Mouse (Mus musculus) granulocyte monocyte progenitor cell, adult 5-6 weeks (primary cell): Measurements from ENCODE around the gene Sstr4. TPM values are rescaled to one million over a fixed set of nuclear protein-coding genes. Genes with fewer than 3 reads are reported as not detected.

Experiments
- ATAC-seq: replicated peaks from 2 replicates; pipeline ENCODE4 v1.8.0; 2016; ENCODE audit warnings: mild to moderate bottlenecking, moderate TSS enrichment, inconsistent platforms; ENCODE audit not compliant: poor library complexity, severe bottlenecking
- total RNA-seq, 2 experiments: library from RNA; stranded (forward) in 1 of 2; stranded (reverse) in 1 of 2; fragments of 200-712, 200-1000 nt in 1 of 2; fragments of >200 nt in 1 of 2; fragmentation: Nextera tagmentation in 1 of 2; gene quantifications; 2 replicates each; pipeline ENCODE4 v1.2.3; 2014 to 2017

The Sstr4 gene
- total RNA-seq (2014; fragmentation: Nextera tagmentation) (not detected in 2 replicates), total RNA-seq (2017) (not detected in 2 replicates)

- ATAC-seq = peak; percentile 28
Measured at GRCm38 (mm10) chr2:148395131-148396051, at the start of gene Sstr4. Sstr4 (plus strand) TSS chr2:148395344.

- no peak for ATAC-seq
Measured at GRCm38 (mm10) chr2:148345373-148345772, 49.8 kb upstream of the Sstr4 start.

- ATAC-seq = no peak
Measured at GRCm38 (mm10) chr2:148346976-148347375, 48.2 kb upstream of the Sstr4 start.

GRCm38 (mm10) chr2:148349509-148350307 lies 45.4 kb upstream of the Sstr4 start:
- ATAC-seq = no peak

GRCm38 (mm10) chr2:148350460-148350859 lies 44.7 kb upstream of the Sstr4 start:
- ATAC-seq = peak; percentile 91

GRCm38 (mm10) chr2:148352655-148353054 lies 42.5 kb upstream of the Sstr4 start:
- ATAC-seq = no peak

- ATAC-seq = no peak
Measured at GRCm38 (mm10) chr2:148357145-148357544, 38.0 kb upstream of the Sstr4 start.

- no peak for ATAC-seq
Measured at GRCm38 (mm10) chr2:148364536-148364935, 30.6 kb upstream of the Sstr4 start.

- ATAC-seq = no peak
Measured at GRCm38 (mm10) chr2:148365227-148365626, 29.9 kb upstream of the Sstr4 start.

- ATAC-seq = no peak
Measured at GRCm38 (mm10) chr2:148371743-148372630, 23.2 kb upstream of the Sstr4 start.

- no peak for ATAC-seq
Measured at GRCm38 (mm10) chr2:148373602-148374071, 21.5 kb upstream of the Sstr4 start.

GRCm38 (mm10) chr2:148375326-148376150 lies 19.6 kb upstream of the Sstr4 start:
- peak; percentile 74 for ATAC-seq

- peak; percentile 23; the same call in 1 of the 2 replicates for ATAC-seq
Measured at GRCm38 (mm10) chr2:148378817-148379342, 16.3 kb upstream of the Sstr4 start.

GRCm38 (mm10) chr2:148379899-148380413 lies 15.2 kb upstream of the Sstr4 start:
- ATAC-seq = no peak

- no peak for ATAC-seq
Measured at GRCm38 (mm10) chr2:148381076-148381475, 14.1 kb upstream of the Sstr4 start.

- ATAC-seq = no peak
Measured at GRCm38 (mm10) chr2:148386476-148386875, 8.7 kb upstream of the Sstr4 start.

GRCm38 (mm10) chr2:148386927-148387326 lies 8.2 kb upstream of the Sstr4 start:
- peak; percentile 83 for ATAC-seq
